Mouse (Mus musculus) megakaryocyte, embryonic 14.5 days (primary cell): ENCODE data around the gene Olfr1049. TPM values are rescaled to one million over a fixed set of nuclear protein-coding genes. Genes with fewer than 3 reads are reported as not detected.
"Not testable (repeated sequence)": the region's sequence is repeated elsewhere in the genome, so short reads cannot be mapped to it uniquely, and the experiment has no call there.

ENCODE experiments used
- H3K27me3 ChIP-seq: replicated peaks from 2 replicates; pipeline ENCODE3; 2012; ENCODE audit warnings: inconsistent platforms
- H3K36me3 ChIP-seq: replicated peaks from 2 replicates; pipeline ENCODE3; 2012; ENCODE audit warnings: low read length, inconsistent platforms, mixed read lengths
- H3K4me1 ChIP-seq: 2 replicates; pipeline ENCODE4 v1.6.1; 2012; ENCODE audit warnings: inconsistent platforms
- H3K4me3 ChIP-seq: replicated peaks from 2 replicates; pipeline ENCODE3; 2012; ENCODE audit warnings: moderate library complexity, mild to moderate bottlenecking, inconsistent platforms
- H3K9me3 ChIP-seq: 2 replicates; pipeline ENCODE4 v1.6.1; 2012; ENCODE audit warnings: inconsistent platforms
- FLI1 ChIP-seq: IDR thresholded peaks from 2 replicates; pipeline ENCODE4 v1.6.1; 2012; ENCODE audit warnings: low read length, inconsistent platforms, mixed read lengths
- GATA1 ChIP-seq: IDR thresholded peaks from 3 replicates; pipeline ENCODE4 v1.6.1; 2012; ENCODE audit warnings: mixed read lengths, low read length, inconsistent platforms, borderline replicate concordance
- polyA plus RNA-seq: library from polyadenylated mRNA; stranded (reverse); fragments of >175 nt; gene quantifications from 2 replicates; pipeline ENCODE4 v1.2.3, GENCODE M21; 2012; ENCODE audit warnings: low replicate concordance; ENCODE audit not compliant: insufficient read depth

Olfr1049 gene
- polyA plus RNA-seq, result not detected in 2 replicates

DNA sequence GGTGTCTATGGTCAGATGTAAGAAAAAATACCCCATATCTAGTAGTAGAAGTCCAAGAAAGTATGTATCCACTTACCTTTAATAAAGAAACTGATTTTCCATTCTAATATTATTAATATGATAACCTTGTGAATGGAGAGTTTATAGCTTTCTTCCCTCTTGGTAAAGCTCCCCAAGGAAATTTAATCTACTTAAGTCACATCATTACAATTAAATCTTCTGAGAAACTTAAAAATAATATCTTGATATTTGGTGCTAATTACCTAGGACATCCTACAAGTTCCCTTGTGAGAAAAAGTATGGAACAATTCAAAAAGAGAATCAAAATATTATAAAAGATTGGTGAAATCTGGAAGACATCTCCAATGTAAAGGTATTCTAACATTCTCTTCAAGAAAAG, at the start of gene Olfr1049:
Gene Olfr1049, minus strand, starts transcription at position 101 of the 400 bp plus-strand sequence.
- H3K27me3 ChIP-seq, H3K4me1 ChIP-seq, H3K9me3 ChIP-seq, H3K36me3 ChIP-seq, H3K4me3 ChIP-seq: not testable (repeated sequence)

DNA sequence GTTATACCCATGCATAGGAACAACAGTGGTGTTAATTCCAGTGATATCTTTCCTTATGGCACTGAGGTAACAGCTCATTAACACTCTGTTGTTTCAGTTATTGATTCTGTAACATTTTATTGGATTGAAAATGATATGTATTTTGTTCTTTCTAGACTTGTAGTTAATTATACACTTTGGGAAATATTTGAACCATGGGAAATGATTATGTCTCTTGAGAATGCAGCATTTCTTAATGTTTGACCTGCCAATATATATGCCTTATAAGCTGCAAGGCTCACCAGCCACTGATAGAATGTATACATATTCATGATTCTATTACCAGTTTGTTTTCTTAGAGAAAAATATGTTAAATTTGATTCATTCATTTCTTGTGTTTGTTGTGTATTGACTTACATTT, 34.0 kb upstream of the Olfr1049 start, which contains the start of gene Olfr1052:
Gene Olfr1052, plus strand, starts transcription at position 301 of the 400 bp plus-strand sequence.
- Histone ChIP-seq H3K27me3 (no peaks in the 10 kb centered on the region), H3K36me3 (no peaks in the 10 kb centered on the region), H3K4me1 (no peaks in the 10 kb centered on the region), H3K4me3 (no peak within 1 kb of the TSS), H3K9me3 (no peaks in the 10 kb centered on the region)
- TF ChIP-seq GATA1 (no peak), FLI1 (no peak)

DNA sequence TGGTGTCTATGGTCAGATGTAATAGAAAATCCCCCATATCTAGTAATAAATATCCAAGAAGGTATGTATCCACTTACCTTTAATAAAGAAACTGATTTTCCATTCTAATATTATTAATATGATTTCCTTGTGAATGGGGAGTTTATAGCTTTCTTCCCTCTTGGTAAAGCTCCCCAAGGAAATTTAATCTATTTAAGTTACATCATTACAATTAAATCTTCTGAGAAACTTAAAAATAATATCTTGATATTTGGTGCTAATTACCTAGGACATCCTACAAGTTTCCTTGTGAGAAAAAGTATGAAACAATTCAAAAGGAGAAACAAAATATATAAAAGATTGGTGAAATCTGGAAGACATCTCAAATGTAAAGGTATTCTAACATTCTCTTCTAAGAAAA, 20.9 kb upstream of the Olfr1049 start, which contains the start of gene Olfr1051:
Gene Olfr1051, minus strand, starts transcription at position 101 of the 400 bp plus-strand sequence.
- H3K27me3 ChIP-seq, H3K4me3 ChIP-seq, H3K9me3 ChIP-seq, H3K36me3 ChIP-seq, H3K4me1 ChIP-seq: not testable (repeated sequence)

DNA sequence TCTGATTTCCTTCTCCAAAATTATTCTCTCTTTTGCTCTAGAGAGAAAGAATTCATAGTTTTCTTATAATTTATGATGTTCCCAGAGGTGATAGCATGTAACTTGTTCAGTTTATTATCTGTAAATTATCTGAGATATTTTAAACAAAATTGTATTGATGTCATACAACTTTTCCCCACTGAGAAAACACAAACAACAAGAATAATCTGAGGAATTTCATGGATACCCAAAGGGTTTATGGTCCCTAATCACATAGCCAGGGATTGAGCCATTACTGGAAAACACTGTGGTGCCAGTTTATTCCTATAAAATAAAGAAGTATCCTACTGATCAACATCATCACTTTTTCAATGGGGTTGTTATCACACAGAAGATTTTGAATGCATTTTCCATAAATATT, 17.9 kb downstream of the Olfr1049 start, which contains the start of gene Olfr1048:
Gene Olfr1048, minus strand, starts transcription at position 101 of the 400 bp plus-strand sequence.
- no peaks in the 10 kb centered on the region for H3K36me3 ChIP-seq
- H3K4me1 ChIP-seq, result no peaks in the 10 kb centered on the region
- H3K27me3 ChIP-seq, result no peaks in the 10 kb centered on the region
- no peak within 1 kb of the TSS for H3K4me3 ChIP-seq
- no peaks in the 10 kb centered on the region; the same call in 1 of the 2 replicates for H3K9me3 ChIP-seq
- TF ChIP-seq GATA1 (no peak), FLI1 (no peak)

DNA sequence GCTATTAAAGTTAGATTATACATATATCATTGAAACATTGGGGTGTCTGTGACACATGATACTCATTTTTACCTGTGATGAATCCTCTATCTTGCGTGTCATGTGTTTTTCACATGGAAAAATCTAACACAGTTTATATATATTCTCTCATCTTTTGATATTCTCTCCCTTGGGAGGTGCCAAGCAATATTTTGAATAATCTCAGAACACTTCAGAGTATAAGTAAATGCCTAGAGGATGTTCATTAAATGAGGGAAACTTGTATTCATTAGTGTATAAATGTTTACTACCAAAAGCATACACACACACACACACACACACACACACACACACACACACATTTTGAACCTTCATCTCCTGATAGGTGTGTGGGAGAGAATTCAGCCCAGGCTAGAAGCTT, 26.8 kb downstream of the Olfr1049 start, which contains the start of gene Olfr1047:
Gene Olfr1047, minus strand, starts transcription at position 101 of the 400 bp plus-strand sequence.
- Histone ChIP-seq H3K9me3 (peaks cover 3% of the 10 kb centered on the region; the same call in 1 of the 2 replicates), H3K36me3 (no peaks in the 10 kb centered on the region), H3K4me3 (no peak within 1 kb of the TSS), H3K4me1 (no peaks in the 10 kb centered on the region), H3K27me3 (no peaks in the 10 kb centered on the region)
- TF ChIP-seq FLI1, result no peak
- TF ChIP-seq GATA1, result no peak

DNA sequence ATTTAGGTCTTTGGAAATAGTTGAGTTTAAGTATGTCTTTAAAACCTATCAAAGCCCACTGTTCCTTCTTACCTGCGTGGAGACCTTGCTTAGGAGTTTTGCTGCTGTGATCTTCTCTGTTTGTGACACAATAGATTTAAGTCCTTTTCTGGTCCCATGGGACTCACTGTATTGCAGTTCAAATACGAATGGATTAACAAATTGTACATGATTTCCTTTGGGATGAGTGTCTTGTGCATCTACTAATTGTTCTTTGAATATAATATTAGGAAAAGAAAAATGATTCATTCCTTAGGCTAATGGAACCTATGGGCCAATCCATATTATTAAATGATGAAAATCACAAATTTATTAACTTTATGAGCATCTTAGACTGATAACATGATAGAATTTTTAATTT, 38.9 kb downstream of the Olfr1049 start, which contains the start of gene Olfr1046:
Gene Olfr1046, minus strand, starts transcription at position 101 of the 400 bp plus-strand sequence.
- Histone ChIP-seq H3K9me3 (no peaks in the 10 kb centered on the region), H3K4me1 (no peaks in the 10 kb centered on the region), H3K4me3 (no peak within 1 kb of the TSS), H3K27me3 (no peaks in the 10 kb centered on the region), H3K36me3 (no peaks in the 10 kb centered on the region)
- TF ChIP-seq FLI1 (no peak), GATA1 (no peak)

Other genes starting within 250 kb of the Olfr1049 start
- gene Olfr1033, start 237.7 kb downstream of the Olfr1049 start, polyA plus RNA-seq, result not detected in 2 replicates
- gene Olfr1034, start 212.5 kb downstream of the Olfr1049 start, polyA plus RNA-seq, result not detected in 2 replicates
- not detected in 2 replicates for gene Olfr1036, start 184.3 kb downstream of the Olfr1049 start, polyA plus RNA-seq
- not detected in 2 replicates for gene Olfr1037, start 170.9 kb downstream of the Olfr1049 start, polyA plus RNA-seq
- gene Olfr1039, start 122.4 kb downstream of the Olfr1049 start, polyA plus RNA-seq, result not detected in 2 replicates
- not detected in 2 replicates for gene Olfr1040, start 111.6 kb downstream of the Olfr1049 start, polyA plus RNA-seq
- gene Olfr1042, start 96.5 kb downstream of the Olfr1049 start, polyA plus RNA-seq, result not detected in 2 replicates
- gene Olfr1043, start 90.8 kb downstream of the Olfr1049 start, polyA plus RNA-seq, result not detected in 2 replicates
- gene Olfr1044, start 80.5 kb downstream of the Olfr1049 start, polyA plus RNA-seq, result not detected in 2 replicates
- gene Olfr52, start 72.6 kb downstream of the Olfr1049 start, polyA plus RNA-seq, result not detected in 2 replicates
- not detected in 2 replicates for gene Olfr1045, start 55.3 kb downstream of the Olfr1049 start, polyA plus RNA-seq
- gene Olfr1046, start 39.0 kb downstream of the Olfr1049 start, polyA plus RNA-seq, result not detected in 2 replicates
- gene Olfr1047, start 26.9 kb downstream of the Olfr1049 start, polyA plus RNA-seq, result not detected in 2 replicates
- gene Olfr1048, start 18.0 kb downstream of the Olfr1049 start, polyA plus RNA-seq, result not detected in 2 replicates
- not detected in 2 replicates for gene Olfr1051, start 20.8 kb upstream of the Olfr1049 start, polyA plus RNA-seq
- not detected in 2 replicates for gene Olfr1052, start 34.1 kb upstream of the Olfr1049 start, polyA plus RNA-seq
- gene Olfr1053, start 57.0 kb upstream of the Olfr1049 start, polyA plus RNA-seq, result not detected in 2 replicates
- gene Olfr1054, start 77.1 kb upstream of the Olfr1049 start, polyA plus RNA-seq, result not detected in 2 replicates
- not detected in 2 replicates for gene Olfr1055, start 92.0 kb upstream of the Olfr1049 start, polyA plus RNA-seq
- gene Olfr1056, start 104.1 kb upstream of the Olfr1049 start, polyA plus RNA-seq, result not detected in 2 replicates
- gene Olfr1057, start 120.1 kb upstream of the Olfr1049 start, polyA plus RNA-seq, result not detected in 2 replicates
- not detected in 2 replicates for gene Olfr1058, start 130.2 kb upstream of the Olfr1049 start, polyA plus RNA-seq
- gene Olfr1061, start 155.7 kb upstream of the Olfr1049 start, polyA plus RNA-seq, result not detected in 2 replicates
- not detected in 2 replicates for gene Olfr1062, start 168.4 kb upstream of the Olfr1049 start, polyA plus RNA-seq
- gene Olfr1065, start 192.3 kb upstream of the Olfr1049 start, polyA plus RNA-seq, result not detected in 2 replicates
- not detected in 2 replicates for gene Olfr1066, start 197.9 kb upstream of the Olfr1049 start, polyA plus RNA-seq
- gene Olfr228, start 229.1 kb upstream of the Olfr1049 start, polyA plus RNA-seq, result not detected in 2 replicates